Mouse (Mus musculus) intestine, embryonic 14.5 days (tissue): ENCODE measurements at regions not wholly inside any gene's neighbourhood (a gene's known extent, or its start where the extent isn't known, plus 50 kb on each side); places are given as distances from the start of the nearest gene placed in this dataset.

Experiments used
- ATAC-seq: fragments of 200-750 bp; cut with Nextera tagmentation; replicated peaks from 2 replicates; pipeline ENCODE4 v1.8.0; 2017; ENCODE audit warnings: low read depth, moderate number of reproducible peaks, moderate TSS enrichment, moderate library complexity; ENCODE audit not compliant: low FRiP score, low TSS enrichment
- DNase-seq: peaks from one replicate; pipeline ENCODE4 v3.0.0-alpha.2; 2018; ENCODE audit warnings: low spot score
- H3K27ac ChIP-seq: fragments of 300-500 bp; sonication (generic); 2 replicates; pipeline ENCODE4 v1.5.1; 2014; ENCODE audit warnings: low read depth, mild to moderate bottlenecking, control low read depth
- H3K27me3 ChIP-seq: fragments of 300-500 bp; sonication (generic); replicated peaks from 2 replicates; pipeline ENCODE4 v1.6.1; 2014; ENCODE audit warnings: low read length, control low read depth; ENCODE audit not compliant: control insufficient read depth, insufficient read depth
- H3K36me3 ChIP-seq: fragments of 300-500 bp; sonication (generic); 2 replicates; pipeline ENCODE4 v1.6.1; 2014; ENCODE audit warnings: low read length, control low read depth; ENCODE audit not compliant: control insufficient read depth, insufficient read depth
- H3K4me1 ChIP-seq: fragments of 300-500 bp; sonication (generic); replicated peaks from 2 replicates; pipeline ENCODE4 v1.6.1; 2014; ENCODE audit warnings: low read length, control low read depth, mixed read lengths; ENCODE audit not compliant: control insufficient read depth, insufficient read depth
- H3K4me2 ChIP-seq: fragments of 300-500 bp; sonication (generic); 2 replicates; pipeline ENCODE4 v1.6.1; 2014; ENCODE audit warnings: low read length
- H3K4me3 ChIP-seq: fragments of 300-500 bp; sonication (generic); 2 replicates; pipeline ENCODE4 v1.5.1; 2014; ENCODE audit warnings: low read depth, low read length, control low read depth, mixed read lengths
- H3K9ac ChIP-seq: fragments of 300-500 bp; sonication (generic); 2 replicates; pipeline ENCODE4 v1.6.1; 2014; ENCODE audit warnings: mild to moderate bottlenecking, low read length
- H3K9me3 ChIP-seq: fragments of 300-500 bp; sonication (generic); 2 replicates; pipeline ENCODE4 v1.6.1; 2016; ENCODE audit warnings: low read length, control low read depth; ENCODE audit not compliant: control insufficient read depth
- WGBS: fragments of 180-500 bp; shearing (Covaris S2); extraction: QIAGEN DNeasy Blood & Tissue Kit; methylation state at CpG from one replicate; pipeline ENCODE4 v1.1.7; 2014; 5-methylcytosine and 5-hydroxymethylcytosine counted together

DNA sequence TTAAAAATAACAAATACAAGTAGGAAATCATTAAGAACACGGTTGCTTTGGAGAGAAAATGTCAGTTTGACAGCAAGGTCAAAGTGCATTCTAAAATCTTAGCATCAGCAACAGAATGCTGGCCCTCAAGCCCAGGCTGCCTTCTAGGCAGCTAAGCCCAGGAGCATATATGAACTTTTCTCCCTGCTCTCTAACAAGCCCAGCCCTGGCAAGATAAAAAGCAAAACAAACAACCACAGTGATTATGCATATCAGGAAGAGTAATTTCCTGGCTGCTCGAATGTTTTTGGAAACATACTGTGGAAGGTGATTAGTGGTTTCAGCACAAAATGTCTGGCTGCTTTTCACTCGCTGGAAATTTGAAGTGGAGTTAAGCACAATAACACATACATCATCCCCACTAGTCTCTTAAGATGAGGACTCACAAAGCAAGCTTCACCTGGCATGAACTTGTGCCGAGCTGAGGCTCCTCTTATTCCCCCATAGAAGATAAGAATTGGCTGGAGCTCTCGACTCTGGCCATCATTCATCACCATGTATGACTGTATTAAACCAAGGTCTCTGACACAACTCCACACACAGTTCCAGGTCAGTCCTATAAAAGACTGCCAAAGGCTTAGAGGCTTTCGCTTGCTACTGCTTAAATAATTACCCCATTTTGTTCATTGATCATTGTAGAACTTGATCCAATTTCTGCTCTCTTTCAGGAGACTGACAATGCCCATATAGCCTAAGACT, 574.0 kb downstream of the Rps29 start:
- Histone ChIP-seq H3K4me3 (no peak overlapping the region), H3K9ac (no peak overlapping the region), H3K9me3 (no peaks in the 10 kb centered on the region), H3K27me3 (no peaks in the 10 kb centered on the region), H3K36me3 (no peaks in the 10 kb centered on the region), H3K27ac (no peak overlapping the region), H3K4me1 (no peaks in the 10 kb centered on the region), H3K4me2 (no peak overlapping the region)
- no peak for DNase-seq
- ATAC-seq: no peak
- WGBS: 30% methylated on average over 6 of the region's 6 CpGs

GRCm38 (mm10) chr12:68579909-68580308, 579.1 kb downstream of the Rps29 start:
- no peaks in the 10 kb centered on the region for H3K36me3 ChIP-seq
- H3K27me3 ChIP-seq: no peaks in the 10 kb centered on the region
- no peaks in the 10 kb centered on the region for H3K9me3 ChIP-seq
- no peak for ATAC-seq
- no peak overlapping the region for H3K9ac ChIP-seq
- H3K27ac ChIP-seq: no peak overlapping the region
- no peak for DNase-seq
- H3K4me2 ChIP-seq: no peak overlapping the region
- H3K4me3 ChIP-seq: no peak overlapping the region
- H3K4me1 ChIP-seq: no peaks in the 10 kb centered on the region
- WGBS: 64% methylated on average over 5 of the region's 5 CpGs

DNA sequence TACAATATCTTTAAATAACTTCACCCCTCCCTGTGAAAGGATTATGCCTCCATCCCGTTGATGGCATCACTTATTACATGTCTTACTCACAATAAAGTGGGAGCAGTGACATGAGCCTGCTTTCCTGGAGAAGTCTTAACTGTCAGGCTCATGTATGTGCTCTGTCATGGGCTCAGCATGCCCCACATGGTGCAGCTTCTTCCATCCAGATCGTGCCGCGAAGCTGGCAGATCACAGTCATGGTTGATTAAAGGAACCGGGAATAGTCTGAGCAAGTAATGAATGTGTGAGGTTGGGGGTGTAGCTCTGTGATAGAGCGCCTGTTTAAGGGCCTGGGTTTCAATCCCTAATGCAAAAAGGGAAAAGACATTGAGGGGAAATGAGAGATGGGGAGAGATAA, 581.5 kb downstream of the Rps29 start:
- Histone ChIP-seq H3K4me1 (no peaks in the 10 kb centered on the region), H3K9me3 (no peaks in the 10 kb centered on the region), H3K27me3 (no peaks in the 10 kb centered on the region), H3K4me2 (no peak overlapping the region), H3K4me3 (no peak overlapping the region), H3K9ac (no peak overlapping the region), H3K27ac (no peak overlapping the region), H3K36me3 (no peaks in the 10 kb centered on the region)
- DNase-seq (no peak), ATAC-seq (no peak)
- 75% methylated on average over 6 of the region's 6 CpGs for WGBS

DNA sequence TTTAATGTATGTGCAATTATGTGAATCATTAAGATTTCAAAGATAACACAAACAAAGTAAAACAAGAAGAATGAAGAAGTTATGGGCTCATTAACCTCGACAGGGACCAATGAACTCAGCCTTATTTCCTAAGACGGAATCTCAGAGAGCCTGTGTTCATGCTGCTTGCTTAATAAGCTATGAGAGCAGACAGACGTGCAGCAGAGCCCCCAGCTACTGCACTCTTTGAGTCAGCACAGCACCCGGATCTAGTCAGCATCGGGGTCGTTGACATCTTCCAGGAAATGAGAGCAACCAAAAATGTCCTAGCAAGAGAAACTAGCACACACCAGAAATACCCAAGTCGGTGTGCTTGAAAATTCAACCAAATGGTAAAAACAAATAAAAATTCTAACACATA, 582.1 kb downstream of the Rps29 start:
- H3K27ac ChIP-seq: no peak overlapping the region
- no peak overlapping the region for H3K9ac ChIP-seq
- WGBS: 38% methylated on average over 7 of the region's 7 CpGs
- no peak overlapping the region for H3K4me3 ChIP-seq
- no peaks in the 10 kb centered on the region for H3K36me3 ChIP-seq
- no peaks in the 10 kb centered on the region for H3K9me3 ChIP-seq
- DNase-seq (no peak), ATAC-seq (no peak)
- no peaks in the 10 kb centered on the region for H3K27me3 ChIP-seq
- H3K4me1 ChIP-seq: no peaks in the 10 kb centered on the region
- no peak overlapping the region for H3K4me2 ChIP-seq

DNA sequence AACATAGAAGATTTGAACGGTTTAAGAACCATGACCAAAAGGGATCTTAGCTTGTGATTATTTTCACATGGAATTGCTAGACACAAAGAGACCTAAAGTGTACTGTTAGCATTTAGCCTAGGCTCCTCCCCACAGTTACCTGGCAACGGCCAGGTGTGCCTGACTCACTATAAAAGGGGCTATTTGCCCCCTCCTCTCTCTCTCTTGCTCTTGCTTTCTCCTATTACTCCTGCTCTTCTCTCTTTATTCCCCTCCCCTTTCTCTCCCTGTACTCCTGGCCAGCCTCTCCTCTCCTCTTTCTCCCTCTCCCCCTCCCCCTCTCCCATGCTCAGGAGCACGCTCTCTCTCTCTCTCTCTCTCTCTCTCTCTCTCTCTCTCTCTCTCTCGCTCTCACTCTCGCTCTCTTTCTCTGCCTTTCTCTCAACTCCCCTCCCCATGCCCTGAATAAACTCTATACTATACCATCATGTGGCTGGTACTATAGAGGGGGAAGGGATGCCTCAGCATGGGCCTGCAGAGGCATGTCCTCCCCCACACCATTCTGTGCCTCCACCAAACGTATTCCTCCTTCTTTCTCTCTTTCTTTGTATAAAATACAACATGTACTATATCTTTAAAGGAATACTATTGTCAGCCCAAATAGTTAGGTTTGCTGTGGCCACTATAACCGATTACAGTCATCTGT, 603.9 kb downstream of the Rps29 start:
- no peak for ATAC-seq

DNA sequence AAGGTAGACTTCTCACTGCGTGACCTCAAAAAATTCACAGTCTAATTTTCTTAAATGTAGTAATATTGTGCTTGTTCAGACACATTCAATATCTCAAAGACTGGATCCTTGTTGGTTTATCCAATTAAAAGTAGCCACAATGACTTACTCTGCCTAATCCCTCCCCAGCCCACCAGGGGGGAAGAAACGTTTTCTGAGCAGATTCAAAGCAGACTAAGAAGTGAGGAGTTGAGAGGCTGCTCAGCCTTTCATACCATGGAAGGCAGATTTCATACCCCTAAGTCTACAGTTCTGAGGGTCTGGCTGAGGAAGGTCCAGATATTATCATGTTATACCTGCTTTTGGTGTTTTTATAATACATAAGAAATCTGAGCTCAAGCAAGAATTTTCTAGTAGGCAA, 604.7 kb downstream of the Rps29 start:
- WGBS: 53% methylated on average over 2 of the region's 2 CpGs
- H3K27ac ChIP-seq: no peak overlapping the region
- no peak overlapping the region for H3K4me2 ChIP-seq
- ATAC-seq (no peak), DNase-seq (no peak)
- H3K4me1 ChIP-seq: no peaks in the 10 kb centered on the region
- no peaks in the 10 kb centered on the region; the same call in 1 of the 2 replicates for H3K9me3 ChIP-seq
- no peak overlapping the region for H3K4me3 ChIP-seq
- H3K27me3 ChIP-seq: no peaks in the 10 kb centered on the region
- H3K9ac ChIP-seq: no peak overlapping the region
- no peaks in the 10 kb centered on the region for H3K36me3 ChIP-seq

More for the DNA sequence above, 603.9 kb downstream of the Rps29 start:
- no peak overlapping the region for H3K27ac ChIP-seq
- DNase-seq: no peak
- no peaks in the 10 kb centered on the region for H3K4me1 ChIP-seq
- H3K36me3 ChIP-seq: no peaks in the 10 kb centered on the region
- H3K27me3 ChIP-seq: no peaks in the 10 kb centered on the region
- no peak overlapping the region for H3K4me3 ChIP-seq
- no peak overlapping the region for H3K9ac ChIP-seq
- H3K9me3 ChIP-seq: no peaks in the 10 kb centered on the region; the same call in 1 of the 2 replicates
- 63% methylated on average over 7 of the region's 7 CpGs for WGBS
- no peak overlapping the region for H3K4me2 ChIP-seq

DNA sequence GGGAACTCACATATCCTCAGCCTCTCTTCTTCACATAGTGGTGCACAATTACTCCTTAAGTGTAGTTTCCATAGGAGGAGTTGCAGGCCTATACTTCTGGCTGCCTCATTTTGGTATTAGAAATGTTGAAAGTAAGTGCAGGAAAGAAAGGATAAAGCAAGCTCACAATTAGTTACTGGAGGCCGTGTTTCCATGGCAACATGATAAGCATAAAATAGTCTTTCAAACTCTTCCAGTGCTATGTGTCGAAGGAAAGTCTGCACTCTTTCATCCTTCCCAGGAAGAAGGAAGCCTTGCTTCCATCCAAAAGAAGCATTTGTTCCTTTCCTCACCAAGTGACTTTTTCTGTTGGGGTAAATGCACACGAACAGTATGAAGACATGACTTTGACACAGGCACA, 617.2 kb downstream of the Rps29 start:
- H3K9me3 ChIP-seq: no peaks in the 10 kb centered on the region
- no peaks in the 10 kb centered on the region for H3K4me1 ChIP-seq
- H3K27me3 ChIP-seq: no peaks in the 10 kb centered on the region
- 46% methylated on average over 3 of the region's 3 CpGs for WGBS
- H3K9ac ChIP-seq: no peak overlapping the region
- ATAC-seq (no peak), DNase-seq (no peak)
- no peak overlapping the region for H3K4me2 ChIP-seq
- no peaks in the 10 kb centered on the region for H3K36me3 ChIP-seq
- no peak overlapping the region for H3K27ac ChIP-seq
- no peak overlapping the region for H3K4me3 ChIP-seq

DNA sequence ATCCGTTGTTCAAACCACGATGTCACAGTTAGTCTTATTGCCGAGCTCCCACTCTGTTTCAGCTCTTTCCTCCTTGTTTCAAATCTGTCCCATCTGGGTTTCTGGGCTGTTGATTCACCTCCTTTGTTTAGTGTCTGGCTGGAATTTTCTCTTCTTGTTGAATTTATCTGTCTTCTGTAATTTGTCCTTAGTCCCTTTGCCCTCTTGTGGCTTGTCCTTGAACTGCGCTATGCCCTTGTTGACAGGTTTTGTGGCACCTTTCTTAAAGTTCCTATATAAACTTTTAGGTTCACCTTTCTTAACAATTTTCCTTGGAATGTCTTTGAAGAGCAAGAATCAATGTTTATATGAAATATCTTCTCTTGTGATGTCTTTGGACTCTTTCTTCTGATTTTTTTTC, 658.2 kb downstream of the Rps29 start:
- H3K4me3 ChIP-seq: no peak overlapping the region
- no peak overlapping the region for H3K27ac ChIP-seq
- no peaks in the 10 kb centered on the region for H3K36me3 ChIP-seq
- WGBS: 71% methylated on average over 4 of the region's 4 CpGs
- DNase-seq (no peak), ATAC-seq (no peak)
- no peaks in the 10 kb centered on the region for H3K4me1 ChIP-seq
- no peaks in the 10 kb centered on the region for H3K27me3 ChIP-seq
- no peaks in the 10 kb centered on the region for H3K9me3 ChIP-seq
- H3K9ac ChIP-seq: no peak overlapping the region
- H3K4me2 ChIP-seq: no peak overlapping the region

- peak; percentile 52 for DNase-seq
- Histone ChIP-seq H3K27me3 (no peaks in the 10 kb centered on the region), H3K9me3 (peaks cover 5% of the 10 kb centered on the region; the same call in 1 of the 2 replicates), H3K9ac (no peak overlapping the region), H3K4me1 (peaks cover 4% of the 10 kb centered on the region; the same call in 1 of the 2 replicates), H3K4me2 (no peak overlapping the region), H3K36me3 (no peaks in the 10 kb centered on the region), H3K27ac (peak overlapping the region; percentile 35; the same call in 1 of the 2 replicates), H3K4me3 (no peak overlapping the region)
- WGBS: 26% methylated on average over 4 of the region's 4 CpGs
- ATAC-seq: peak; percentile 62; the same call in 1 of the 2 replicates
These were observed 696.0 kb downstream of the Rps29 start for GRCm38 (mm10) chr12:68463032-68463431.
